Mouse (Mus musculus) kidney, embryonic 14.5 days (tissue): ENCODE measurements around the gene Tacc2. TPM values are rescaled to one million over a fixed set of nuclear protein-coding genes. Genes with fewer than 3 reads are reported as not detected.

Experiments used
- ATAC-seq: fragments of 200-750 bp; cut with Nextera tagmentation; 2 replicates; pipeline ENCODE4 v1.8.0; 2017; ENCODE audit warnings: moderate number of reproducible peaks, mild to moderate bottlenecking, moderate TSS enrichment, moderate library complexity; ENCODE audit not compliant: low FRiP score, low TSS enrichment
- H3K27ac ChIP-seq: fragments of 300-500 bp; sonication (generic); 2 replicates; pipeline ENCODE4 v1.5.1; 2014; ENCODE audit warnings: low read depth, mild to moderate bottlenecking, low read length, moderate library complexity, mixed read lengths
- H3K27me3 ChIP-seq: fragments of 300-500 bp; sonication (generic); 2 replicates; pipeline ENCODE4 v1.6.1; 2014; ENCODE audit warnings: mild to moderate bottlenecking, low read length; ENCODE audit not compliant: control insufficient read depth, insufficient read depth
- H3K36me3 ChIP-seq: fragments of 300-500 bp; sonication (generic); 2 replicates; pipeline ENCODE4 v1.6.1; 2014; ENCODE audit warnings: low read length, mixed read lengths; ENCODE audit not compliant: control insufficient read depth, insufficient read depth
- H3K4me1 ChIP-seq: fragments of 300-500 bp; sonication (generic); 2 replicates; pipeline ENCODE4 v1.6.1; 2014; ENCODE audit warnings: low read length, mixed read lengths; ENCODE audit not compliant: control insufficient read depth, insufficient read depth
- H3K4me2 ChIP-seq: fragments of 300-500 bp; sonication (generic); replicated peaks from 2 replicates; pipeline ENCODE4 v1.6.1; 2014; ENCODE audit warnings: low read depth, mild to moderate bottlenecking, low read length
- H3K4me3 ChIP-seq: fragments of 300-500 bp; sonication (generic); 2 replicates; pipeline ENCODE4 v1.5.1; 2014; ENCODE audit warnings: mild to moderate bottlenecking, low read length
- H3K9ac ChIP-seq: fragments of 300-500 bp; sonication (generic); 2 replicates; pipeline ENCODE4 v1.6.1; 2014; ENCODE audit warnings: low read depth, mild to moderate bottlenecking, low read length, moderate library complexity
- H3K9me3 ChIP-seq: fragments of 300-500 bp; sonication (generic); 2 replicates; pipeline ENCODE4 v1.6.1; 2016; ENCODE audit warnings: low read length; ENCODE audit not compliant: control insufficient read depth
- WGBS: fragments of 180-500 bp; shearing (Covaris S2); extraction: QIAGEN DNeasy Blood & Tissue Kit; methylation state at CpG from one replicate; pipeline ENCODE4 v1.1.7; 2014; 5-methylcytosine and 5-hydroxymethylcytosine counted together
- polyA plus RNA-seq: library from polyadenylated mRNA; unstranded; fragments of >200 nt; fragmentation: Nextera tagmentation; extraction: Ambion mirVana; gene quantifications from 2 replicates; pipeline ENCODE4 v1.2.1, GENCODE M21; 2014

The Tacc2 gene
- polyA plus RNA-seq, 1 experiment from 2014 or later = 41.5 TPM

GRCm38 (mm10) chr7:130734195-130734787 is 157.1 kb downstream of the Tacc2 start:
- no peak for ATAC-seq
- Histone ChIP-seq H3K9ac (no peak overlapping the region), H3K27ac (no peak overlapping the region), H3K9me3 (no peaks in the 10 kb centered on the region), H3K4me3 (no peak overlapping the region), H3K4me2 (no peak overlapping the region), H3K4me1 (0 out of 2 replicates have a peak, but pooled peaks cover 6% of the 10 kb centered on the region), H3K27me3 (no peaks in the 10 kb centered on the region), H3K36me3 (peaks cover 50% of the 10 kb centered on the region)
- WGBS = 92% methylated on average over 2 of the region's 2 CpGs

- no peaks in the 10 kb centered on the region for H3K9me3 ChIP-seq
- peaks cover 73% of the 10 kb centered on the region for H3K36me3 ChIP-seq
- no peak overlapping the region for H3K4me3 ChIP-seq
- H3K27ac ChIP-seq = no peak overlapping the region
- no peak overlapping the region for H3K9ac ChIP-seq
- 82% methylated on average over 4 of the region's 4 CpGs for WGBS
- 0 out of 2 replicates have a peak, but pooled peaks cover 3% of the 10 kb centered on the region for H3K4me1 ChIP-seq
- no peaks in the 10 kb centered on the region for H3K27me3 ChIP-seq
- no peak overlapping the region for H3K4me2 ChIP-seq
- ATAC-seq = no peak
Measured at GRCm38 (mm10) chr7:130741099-130741498, 163.9 kb downstream of the Tacc2 start.

- Histone ChIP-seq H3K4me3 (no peak overlapping the region), H3K4me1 (0 out of 2 replicates have a peak, but pooled peaks cover 3% of the 10 kb centered on the region), H3K36me3 (peaks cover 81% of the 10 kb centered on the region), H3K4me2 (no peak overlapping the region), H3K27me3 (no peaks in the 10 kb centered on the region), H3K9me3 (no peaks in the 10 kb centered on the region), H3K9ac (no peak overlapping the region), H3K27ac (no peak overlapping the region)
- 90% methylated on average over 9 of the region's 9 CpGs for WGBS
- ATAC-seq = no peak
Measured at GRCm38 (mm10) chr7:130743239-130744025, 166.2 kb downstream of the Tacc2 start.

GRCm38 (mm10) chr7:130749165-130749564 is 171.9 kb downstream of the Tacc2 start:
- Histone ChIP-seq H3K9me3 (no peaks in the 10 kb centered on the region), H3K4me1 (0 out of 2 replicates have a peak, but pooled peaks cover 3% of the 10 kb centered on the region), H3K9ac (no peak overlapping the region), H3K4me3 (no peak overlapping the region), H3K27me3 (no peaks in the 10 kb centered on the region), H3K36me3 (peaks cover 67% of the 10 kb centered on the region), H3K4me2 (no peak overlapping the region), H3K27ac (no peak overlapping the region)
- no peak for ATAC-seq
- 96% methylated on average over 4 of the region's 4 CpGs for WGBS

DNA sequence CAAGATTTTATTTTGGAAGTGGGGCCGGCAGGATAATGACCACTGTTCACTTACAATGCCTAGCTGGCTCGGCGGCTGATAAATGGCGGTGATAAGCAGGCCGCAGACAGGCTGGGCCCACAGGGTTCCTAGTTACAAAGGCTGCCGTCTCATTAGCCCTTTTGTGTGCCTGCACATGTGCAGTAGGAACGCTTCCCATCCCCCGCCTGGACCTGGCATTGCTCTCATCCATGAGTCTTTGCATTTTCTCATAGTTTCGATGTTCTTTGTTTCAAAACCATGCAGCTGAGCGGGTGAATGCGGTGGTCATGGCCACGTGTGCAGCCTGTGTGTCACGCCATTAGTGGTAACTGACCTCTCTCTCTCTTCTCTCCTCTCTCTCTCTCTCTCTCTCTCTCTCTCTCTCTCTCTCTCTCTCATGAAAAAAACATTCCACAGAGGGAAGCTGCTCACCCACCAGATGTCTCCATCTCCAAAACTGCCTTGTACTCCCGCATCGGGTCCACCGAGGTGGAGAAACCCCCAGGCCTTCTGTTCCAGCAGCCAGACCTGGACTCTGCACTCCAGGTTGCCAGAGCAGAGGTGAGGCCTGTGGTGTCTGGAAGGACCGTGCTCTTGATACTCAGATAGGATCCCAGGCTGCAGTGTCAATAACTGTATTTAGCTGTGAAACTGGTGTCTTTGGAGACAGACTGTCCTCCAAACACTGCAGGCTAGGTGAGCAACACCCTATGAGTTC is 173.7 kb downstream of the Tacc2 start:
- Histone ChIP-seq H3K9ac (no peak overlapping the region), H3K4me1 (no peaks in the 10 kb centered on the region), H3K4me3 (no peak overlapping the region), H3K27ac (peak overlapping the region; percentile 1; the same call in 1 of the 2 replicates), H3K27me3 (no peaks in the 10 kb centered on the region), H3K4me2 (no peak overlapping the region), H3K36me3 (peaks cover 52% of the 10 kb centered on the region), H3K9me3 (no peaks in the 10 kb centered on the region)
- 70% methylated on average over 17 of the region's 17 CpGs for WGBS
- no peak for ATAC-seq

GRCm38 (mm10) chr7:130751678-130752077 is 174.4 kb downstream of the Tacc2 start:
- Histone ChIP-seq H3K4me2 (no peak overlapping the region), H3K36me3 (peaks cover 48% of the 10 kb centered on the region), H3K4me3 (no peak overlapping the region), H3K27me3 (no peaks in the 10 kb centered on the region), H3K9me3 (no peaks in the 10 kb centered on the region), H3K4me1 (no peaks in the 10 kb centered on the region), H3K27ac (no peak overlapping the region), H3K9ac (no peak overlapping the region)
- WGBS = 71% methylated on average over 9 of the region's 9 CpGs
- ATAC-seq = no peak

DNA sequence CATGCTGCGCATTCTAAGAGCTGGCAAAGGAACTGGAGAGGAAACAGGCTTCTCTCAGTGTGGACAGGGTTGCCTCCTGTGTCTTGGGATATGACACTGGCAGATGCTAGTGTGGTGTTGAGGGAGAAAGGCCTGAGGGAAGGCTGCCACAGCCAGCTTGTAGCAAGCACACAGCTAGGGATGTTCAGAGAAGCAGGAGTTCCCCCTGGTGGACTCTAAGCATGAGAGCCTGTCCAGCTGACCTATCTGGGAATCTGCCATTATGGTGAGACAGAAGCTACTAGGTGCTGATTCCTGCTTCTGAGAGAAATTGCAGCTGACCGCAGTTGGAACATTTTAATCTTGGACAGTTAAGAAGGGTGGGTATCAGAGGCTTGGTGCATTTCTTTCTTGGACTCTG is 177.6 kb downstream of the Tacc2 start:
- no peak overlapping the region for H3K4me2 ChIP-seq
- no peak overlapping the region for H3K27ac ChIP-seq
- H3K36me3 ChIP-seq = peaks cover 49% of the 10 kb centered on the region
- WGBS = 95% methylated on average over 2 of the region's 2 CpGs
- no peak overlapping the region for H3K9ac ChIP-seq
- H3K4me3 ChIP-seq = no peak overlapping the region
- ATAC-seq = no peak
- H3K9me3 ChIP-seq = no peaks in the 10 kb centered on the region
- H3K27me3 ChIP-seq = no peaks in the 10 kb centered on the region
- no peaks in the 10 kb centered on the region for H3K4me1 ChIP-seq

DNA sequence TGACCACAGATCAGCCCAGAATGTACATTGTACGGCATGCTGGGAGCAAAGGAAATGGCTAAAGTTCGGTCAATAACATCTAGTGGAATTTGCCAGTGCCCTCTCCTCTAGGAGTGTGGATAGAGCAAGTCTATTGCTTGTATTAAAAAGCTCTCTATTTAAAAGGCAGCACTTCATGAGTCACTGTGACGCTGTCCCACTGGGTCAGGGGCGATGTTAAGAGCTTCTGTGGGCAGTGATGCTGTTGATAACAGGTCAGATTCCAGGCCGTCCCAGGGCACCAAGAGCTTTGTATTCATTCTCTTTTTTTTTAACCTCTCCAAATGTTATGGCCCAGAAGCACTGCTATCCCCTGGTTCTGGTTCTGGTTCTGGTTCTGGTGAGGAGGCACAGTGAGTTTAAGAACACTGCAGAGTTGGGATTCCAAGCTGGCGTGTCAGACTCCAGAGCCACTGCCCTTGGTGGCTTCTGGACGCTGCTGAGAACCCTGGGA is 179.2 kb downstream of the Tacc2 start:
- Histone ChIP-seq H3K4me2 (no peak overlapping the region), H3K4me1 (no peaks in the 10 kb centered on the region), H3K36me3 (peaks cover 54% of the 10 kb centered on the region), H3K4me3 (no peak overlapping the region), H3K27ac (peak overlapping the region; percentile 65), H3K9me3 (no peaks in the 10 kb centered on the region), H3K9ac (no peak overlapping the region), H3K27me3 (no peaks in the 10 kb centered on the region)
- 68% methylated on average over 7 of the region's 7 CpGs for WGBS
- ATAC-seq = no peak
